Mouse (Mus musculus): ENCODE results near the gene Gm20388. TPM values are rescaled to one million over a fixed set of nuclear protein-coding genes. Genes with fewer than 3 reads are reported as not detected.

Gene Gm20388
- total RNA-seq, 2 experiments from 2014 or later, result 8.8 TPM

DNA sequence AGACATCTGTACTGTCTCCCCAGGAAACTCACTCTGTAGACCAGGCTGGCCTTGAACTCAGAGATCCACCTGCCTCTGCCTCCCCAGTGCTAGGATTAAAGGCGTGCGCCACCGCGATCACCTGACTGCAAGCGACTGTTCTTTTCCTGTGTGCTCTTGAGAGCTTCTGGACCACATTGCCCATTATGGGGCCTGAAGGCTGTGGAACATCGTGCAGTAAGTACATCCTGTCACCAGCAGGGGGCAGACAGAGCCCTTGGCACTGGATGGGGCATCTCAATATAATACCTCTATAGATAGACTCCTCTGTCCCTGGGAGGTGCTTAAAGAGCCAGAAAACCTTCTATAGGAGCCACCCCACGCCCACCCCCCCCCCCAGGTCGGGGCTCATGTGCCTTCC, 2924.3 kb downstream of the Gm20388 start:
- peak; percentile 51 to 81 for DNase-seq (ENCODE audit: extremely low spot score in 1 of 2, low spot score in 1 of 2)

DNA sequence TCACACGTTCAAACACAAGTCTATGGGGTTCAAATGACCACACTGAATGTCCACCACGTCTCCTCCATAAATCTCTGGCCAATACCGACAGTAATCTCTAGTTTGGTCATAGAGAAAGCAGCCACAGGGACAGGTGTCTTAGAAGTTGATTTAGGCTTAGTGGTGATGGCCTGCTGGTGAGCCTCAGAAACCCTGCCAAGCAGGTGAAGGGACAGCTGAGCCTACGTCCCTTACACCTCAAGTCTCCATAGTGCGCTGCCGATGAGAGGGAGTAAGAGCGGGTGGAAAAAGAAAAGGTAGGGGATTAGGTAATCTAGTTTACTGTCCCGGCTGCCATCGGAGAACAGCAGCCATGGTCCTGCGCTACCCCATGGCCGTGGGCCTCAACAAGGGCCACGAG, 2925.6 kb downstream of the Gm20388 start:
- no peak for DNase-seq (ENCODE audit: extremely low spot score in 1 of 2, low spot score in 1 of 2)

GRCm38 (mm10) chr8:122836696-122837095, 2926.1 kb downstream of the Gm20388 start:
- DNase-seq (ENCODE audit: extremely low spot score in 1 of 2, low spot score in 1 of 2), result no peak

GRCm38 (mm10) chr8:122844161-122844560, 2933.5 kb downstream of the Gm20388 start:
- no peak for DNase-seq (ENCODE audit: extremely low spot score in 1 of 2, low spot score in 1 of 2)

DNA sequence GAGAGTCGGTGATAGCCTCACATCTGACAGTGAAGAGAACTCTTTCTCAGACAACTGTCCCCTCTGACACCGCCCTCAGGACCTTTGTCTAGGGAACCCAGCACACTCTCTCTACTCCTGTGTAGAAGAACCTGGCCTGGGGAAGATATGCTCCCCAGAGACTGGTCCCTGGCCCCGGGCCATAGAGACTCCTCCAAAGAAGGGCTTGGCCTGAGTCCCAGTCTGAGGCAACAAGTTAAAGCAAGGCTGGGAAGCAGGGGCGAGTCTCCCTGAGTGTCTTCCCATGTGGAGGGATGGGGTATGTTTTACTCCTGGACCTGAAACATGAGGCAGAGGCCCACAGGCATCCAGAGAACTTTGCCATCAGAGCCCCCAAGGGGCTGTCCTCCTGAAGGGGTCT, 2935.0 kb downstream of the Gm20388 start:
- DNase-seq (ENCODE audit: extremely low spot score in 1 of 2, low spot score in 1 of 2), result no peak

DNA sequence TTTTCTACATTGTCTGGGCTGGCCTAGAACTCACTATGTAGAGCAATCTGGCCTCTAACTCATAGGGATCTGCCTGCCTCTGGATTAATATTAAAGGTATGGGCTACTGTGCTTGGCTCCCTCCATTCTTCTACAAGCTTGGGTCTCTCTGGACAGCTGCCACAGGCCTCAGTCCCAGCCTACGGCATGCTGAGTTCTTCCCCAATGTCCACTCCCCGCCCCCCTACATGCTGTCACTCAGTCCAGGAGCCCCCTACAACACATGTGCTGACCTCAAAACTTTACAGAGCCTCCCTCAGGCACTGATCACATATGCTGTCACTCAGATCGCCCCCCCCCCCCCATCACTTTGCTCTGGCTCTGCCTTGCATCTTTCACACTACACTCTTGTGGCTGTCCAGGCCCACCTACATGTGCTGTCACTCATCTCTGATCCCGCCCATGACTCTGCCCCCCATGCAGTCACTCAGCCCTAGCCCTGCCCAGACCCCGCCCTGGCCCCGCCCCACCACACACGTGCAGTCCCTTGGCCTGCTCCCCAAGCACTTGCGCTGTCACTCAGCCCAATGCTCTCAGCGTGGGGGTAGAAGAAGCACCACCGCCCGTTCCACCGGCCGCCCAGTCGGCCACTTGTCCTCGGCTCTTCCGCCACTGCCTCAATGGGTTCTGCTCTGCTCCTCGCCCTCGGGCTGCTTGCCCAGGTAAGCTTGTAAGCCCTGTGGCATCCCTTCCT, 2937.4 kb downstream of the Gm20388 start, which contains the start of gene Cdh15:
TSS of gene Cdh15 (plus strand) at position 138 of the 733 bp plus-strand sequence.
- peak in 1 of 2 experiments; percentile 24 for DNase-seq (ENCODE audit: extremely low spot score in 1 of 2, low spot score in 1 of 2)

DNA sequence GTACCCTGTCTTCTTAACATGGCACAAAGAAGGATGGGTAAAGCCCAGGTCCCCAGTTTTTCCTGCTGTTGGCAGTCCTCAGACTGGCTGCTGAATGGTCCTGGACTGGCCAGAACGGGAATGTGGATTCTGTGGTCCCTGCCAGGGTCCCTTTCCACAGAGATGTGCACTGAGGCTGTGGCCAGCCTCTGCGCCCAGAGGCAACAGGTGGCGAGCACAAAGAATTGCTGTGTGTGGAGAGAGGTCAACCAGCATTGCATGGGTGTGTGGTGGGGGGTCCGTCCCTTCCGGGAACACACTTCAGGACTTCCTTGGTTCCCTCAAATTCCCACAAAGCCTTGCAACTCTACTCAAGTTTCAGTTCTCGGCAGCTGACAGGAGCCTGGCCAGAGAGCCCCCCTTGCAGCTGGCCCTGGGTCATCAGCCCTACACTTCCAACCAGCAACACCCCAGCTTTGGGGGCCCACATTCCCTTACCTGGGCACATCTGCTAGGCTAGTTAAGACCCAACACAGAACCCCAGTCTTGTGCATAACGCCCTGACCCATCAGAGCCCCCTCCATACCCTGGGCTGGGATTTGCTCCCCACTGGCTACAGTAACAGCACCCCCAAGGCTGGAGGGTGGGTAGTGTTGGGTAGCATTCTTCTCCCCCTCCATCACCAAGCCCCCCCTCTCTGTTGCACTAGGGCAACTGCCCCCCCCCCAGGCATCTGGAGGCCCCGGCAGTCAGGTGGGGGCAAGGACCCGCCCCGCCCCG, 2938.7 kb downstream of the Gm20388 start:
- no peak for DNase-seq (ENCODE audit: extremely low spot score in 1 of 2, low spot score in 1 of 2)

- no peak for DNase-seq (ENCODE audit: extremely low spot score in 1 of 2, low spot score in 1 of 2)
Measured at GRCm38 (mm10) chr8:122850641-122851240, 2940.1 kb downstream of the Gm20388 start.

- no peak for DNase-seq (ENCODE audit: extremely low spot score in 1 of 2, low spot score in 1 of 2)
Measured at GRCm38 (mm10) chr8:122851692-122852545, 2941.3 kb downstream of the Gm20388 start.

DNA sequence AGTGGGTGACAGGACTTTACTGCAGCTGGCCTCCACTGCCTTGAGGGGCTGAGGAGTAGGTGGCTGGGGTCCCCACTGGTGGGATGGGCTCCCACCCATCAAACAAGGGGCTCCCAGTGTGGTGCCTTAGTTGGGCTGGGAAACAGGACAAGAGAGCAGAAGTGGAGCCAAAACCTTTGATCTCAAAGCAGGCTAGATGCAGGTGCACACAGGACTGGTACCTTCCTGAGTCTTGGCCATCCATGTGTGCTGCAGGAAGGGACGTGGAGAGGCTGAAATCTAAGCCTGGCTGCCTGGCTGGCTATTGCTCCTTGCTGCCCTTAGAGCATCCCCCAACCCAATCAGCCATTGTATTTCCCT, 2941.9 kb downstream of the Gm20388 start:
- no peak for DNase-seq (ENCODE audit: extremely low spot score in 1 of 2, low spot score in 1 of 2)

DNA sequence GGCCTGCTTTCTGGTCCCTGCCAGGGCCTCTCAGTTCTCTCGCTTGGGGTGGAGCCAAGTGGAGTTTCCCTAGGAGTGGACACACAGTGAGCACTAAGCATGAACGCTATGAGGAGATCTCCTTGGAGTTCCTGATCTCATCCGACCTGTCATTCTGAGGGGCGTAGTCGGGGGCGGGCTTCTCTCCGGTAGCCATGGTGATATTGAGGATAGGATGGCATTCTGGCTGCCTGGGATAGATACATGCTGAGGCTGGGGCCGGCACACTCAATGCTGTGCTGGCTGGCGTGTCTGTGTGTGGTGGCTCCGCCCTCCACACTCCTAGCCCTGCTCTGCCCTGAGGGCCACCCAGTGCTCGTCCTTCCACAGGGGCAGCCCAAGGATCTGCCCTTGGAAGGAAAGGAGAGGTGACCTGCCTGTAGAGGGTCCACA, 2942.7 kb downstream of the Gm20388 start:
- DNase-seq (ENCODE audit: extremely low spot score in 1 of 2, low spot score in 1 of 2), result peak in 1 of 2 experiments; percentile 24

DNA sequence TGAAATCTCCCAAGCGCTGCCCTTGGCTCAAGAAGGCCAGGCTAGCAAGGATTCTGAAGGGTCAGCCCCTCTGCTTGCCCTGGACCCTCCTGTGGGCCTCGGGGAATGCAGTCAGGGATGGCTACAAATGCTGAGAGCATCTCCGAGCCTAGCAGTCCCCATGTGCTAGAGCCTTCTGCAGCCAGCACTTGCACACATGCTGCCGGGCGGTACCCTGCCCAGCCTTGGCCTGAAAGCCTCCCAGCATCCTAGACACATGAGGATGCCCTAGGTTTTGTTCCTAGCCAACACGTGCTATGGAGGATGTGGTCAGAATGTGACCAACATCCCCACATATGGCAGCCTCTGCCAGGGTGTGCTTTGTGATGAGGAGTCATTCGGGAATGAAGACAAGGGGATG, 2943.7 kb downstream of the Gm20388 start:
- DNase-seq (ENCODE audit: extremely low spot score in 1 of 2, low spot score in 1 of 2), result no peak

DNA sequence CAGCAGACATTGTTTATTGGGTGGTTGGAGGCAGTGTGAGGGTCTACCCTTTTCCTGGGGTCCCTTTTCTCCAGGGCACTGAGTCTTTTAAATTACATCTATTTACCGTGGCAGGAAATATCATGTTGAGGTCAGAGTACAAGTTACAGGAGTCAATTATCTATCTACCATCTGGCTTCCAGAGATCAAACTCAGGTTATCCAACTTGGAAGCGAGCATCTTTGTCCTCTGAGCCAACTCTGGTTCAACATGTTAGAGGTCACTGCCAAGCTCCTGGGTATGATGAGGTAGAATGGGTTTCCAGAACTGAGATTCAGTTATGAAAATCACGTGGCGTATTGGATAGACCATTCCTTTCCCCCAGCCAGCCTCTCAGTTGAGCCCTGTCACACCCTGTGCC, 2944.5 kb downstream of the Gm20388 start:
- no peak for DNase-seq (ENCODE audit: extremely low spot score in 1 of 2, low spot score in 1 of 2)

GRCm38 (mm10) chr8:122856288-122856687, 2945.6 kb downstream of the Gm20388 start:
- no peak for DNase-seq (ENCODE audit: extremely low spot score in 1 of 2, low spot score in 1 of 2)

- DNase-seq (ENCODE audit: extremely low spot score in 1 of 2, low spot score in 1 of 2), result no peak
Measured at GRCm38 (mm10) chr8:122859843-122860242, 2949.2 kb downstream of the Gm20388 start.

DNA sequence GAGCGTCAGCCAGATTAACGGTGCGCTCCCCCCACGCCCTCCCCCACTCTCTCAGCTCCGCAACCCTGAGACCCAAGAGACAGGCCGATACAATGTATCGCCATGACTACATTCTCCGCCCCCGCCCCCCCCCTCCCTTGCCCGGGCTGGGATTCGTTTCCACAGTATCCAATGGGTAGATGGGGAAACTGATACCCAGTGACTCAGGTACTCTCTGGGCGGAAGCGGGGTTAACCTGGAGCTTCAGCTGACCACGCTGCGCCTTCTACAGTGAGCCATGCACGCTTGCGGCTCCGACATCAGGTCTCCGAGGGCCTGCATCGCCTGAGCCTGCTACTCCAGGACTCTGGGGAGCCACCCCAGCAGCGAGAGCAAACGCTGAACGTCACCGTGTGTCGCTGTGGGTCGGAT, 2954.1 kb downstream of the Gm20388 start:
- no peak for DNase-seq (ENCODE audit: extremely low spot score in 1 of 2, low spot score in 1 of 2)

DNA sequence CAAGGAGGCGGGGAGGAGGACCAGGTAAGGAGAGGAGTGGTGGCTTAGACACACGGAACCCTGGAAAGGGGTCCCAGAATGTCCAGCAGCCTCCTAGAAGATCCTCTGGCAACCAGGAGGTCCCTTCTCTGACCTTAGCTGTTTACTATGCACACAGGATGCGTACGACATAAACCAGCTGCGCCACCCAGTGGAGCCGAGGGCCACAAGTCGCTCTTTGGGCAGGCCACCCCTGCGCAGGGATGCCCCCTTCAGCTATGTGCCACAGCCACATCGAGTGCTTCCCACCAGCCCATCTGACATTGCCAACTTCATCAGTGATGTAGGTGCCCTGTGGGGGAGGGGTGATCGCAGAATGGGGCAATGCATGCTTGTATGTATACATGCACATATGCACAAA, 2954.8 kb downstream of the Gm20388 start:
- no peak for DNase-seq (ENCODE audit: extremely low spot score in 1 of 2, low spot score in 1 of 2)

DNA sequence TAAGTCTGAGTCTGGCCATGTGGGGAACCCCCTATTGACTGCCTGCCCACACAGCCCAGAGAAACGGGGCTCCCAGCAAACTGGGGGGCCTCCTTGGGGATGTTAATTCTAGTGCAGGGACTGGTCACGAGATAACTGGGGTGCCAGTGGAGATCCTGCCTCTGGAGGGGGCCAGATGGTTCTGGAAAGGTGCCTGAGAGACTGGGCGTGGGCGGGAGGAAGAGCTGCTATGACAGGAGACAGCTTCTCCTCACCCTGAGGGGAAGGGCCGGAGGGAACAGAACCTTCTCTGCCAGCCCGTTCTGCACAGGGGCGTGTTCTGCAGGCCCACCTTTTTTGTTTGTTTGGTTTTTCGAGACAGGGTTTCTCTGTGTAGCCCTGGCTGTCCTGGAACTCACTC, 2955.6 kb downstream of the Gm20388 start:
- DNase-seq (ENCODE audit: extremely low spot score in 1 of 2, low spot score in 1 of 2), result no peak

DNA sequence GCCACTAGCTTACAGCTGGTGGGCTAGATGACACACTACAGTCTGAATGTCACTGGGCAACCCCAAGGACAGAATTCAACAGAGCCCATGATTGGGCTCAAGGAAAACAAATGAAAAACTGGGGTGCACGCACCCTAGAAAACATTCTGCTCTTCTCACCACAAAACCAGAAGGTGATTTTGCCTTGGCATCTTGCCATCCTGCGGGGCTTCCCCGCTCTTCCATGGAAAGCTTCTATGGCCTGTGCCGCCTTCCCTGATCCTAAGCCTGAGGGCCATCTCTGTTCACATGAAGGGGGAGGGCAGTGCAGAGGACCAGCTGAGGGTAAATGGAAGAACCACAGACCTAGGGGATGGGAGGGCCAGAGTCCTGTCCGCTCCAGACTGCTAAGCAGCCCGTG, 2957.3 kb downstream of the Gm20388 start:
- no peak for DNase-seq (ENCODE audit: extremely low spot score in 1 of 2, low spot score in 1 of 2)

GRCm38 (mm10) chr8:122870377-122870863, 2959.8 kb downstream of the Gm20388 start:
- DNase-seq (ENCODE audit: extremely low spot score in 1 of 2, low spot score in 1 of 2), result no peak
